Mouse (Mus musculus) skeletal muscle tissue, adult 2 months (tissue): Measurements from ENCODE around the gene Ptprg.
A peak's percentile ranks its signal among the peaks of the same experiment; 100 is the strongest.
"Not testable (repeated sequence)": the region's sequence is repeated elsewhere in the genome, so short reads cannot be mapped to it uniquely, and the experiment has no call there.

Source experiments
- DNase-seq: peaks from one replicate; pipeline ENCODE4 v3.0.0-alpha.2; 2012; ENCODE audit warnings: low read depth, low spot score

Ptprg gene

GRCm38 (mm10) chr14:12199956-12200950 is 646.9 kb downstream of the Ptprg start:
- DNase-seq = no peak

- DNase-seq = no peak
Observed at GRCm38 (mm10) chr14:12202214-12202613, 648.9 kb downstream of the Ptprg start.

DNA sequence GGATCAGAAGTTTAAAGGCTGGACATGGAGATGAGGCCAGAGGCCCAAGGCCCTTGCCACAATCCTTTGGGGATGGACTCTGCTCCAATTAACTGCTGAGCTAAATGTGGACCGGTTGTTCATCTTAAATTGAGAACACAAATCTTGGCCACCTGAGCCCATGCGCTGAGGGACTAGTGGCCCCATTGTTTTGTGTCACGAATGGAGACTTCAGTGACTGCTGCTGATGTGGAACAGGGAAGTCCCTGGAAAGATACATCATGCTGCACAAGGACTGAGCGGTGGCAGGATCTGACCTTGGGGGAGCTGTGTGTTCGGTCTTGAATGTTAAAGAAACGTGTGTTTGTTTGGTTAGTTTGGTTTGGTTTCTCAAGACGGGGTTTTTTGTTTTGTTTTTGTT is 649.7 kb downstream of the Ptprg start:
- no peak for DNase-seq

GRCm38 (mm10) chr14:12206138-12206537 is 652.8 kb downstream of the Ptprg start:
- no peak for DNase-seq

DNA sequence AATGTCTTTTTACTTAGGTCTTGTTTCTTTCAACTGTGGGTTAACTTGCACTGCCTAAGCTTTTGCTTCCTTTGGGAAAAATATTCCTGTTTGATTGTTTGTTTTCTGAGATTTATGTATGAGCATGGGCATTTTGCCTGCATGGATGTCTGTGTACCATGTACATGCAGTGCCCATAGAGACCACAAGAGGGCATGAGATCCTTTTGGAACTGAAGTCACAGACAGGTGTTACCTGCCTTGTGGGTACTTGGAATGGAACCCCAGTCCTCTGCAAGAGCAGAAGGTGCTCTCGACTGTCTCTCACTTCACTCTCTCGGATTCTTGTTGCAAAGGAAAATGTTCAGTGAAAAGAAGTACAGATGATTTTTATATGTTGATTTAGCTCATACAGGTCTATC is 655.2 kb downstream of the Ptprg start:
- no peak for DNase-seq

GRCm38 (mm10) chr14:12218544-12219150 is 665.3 kb downstream of the Ptprg start:
- no peak for DNase-seq

DNA sequence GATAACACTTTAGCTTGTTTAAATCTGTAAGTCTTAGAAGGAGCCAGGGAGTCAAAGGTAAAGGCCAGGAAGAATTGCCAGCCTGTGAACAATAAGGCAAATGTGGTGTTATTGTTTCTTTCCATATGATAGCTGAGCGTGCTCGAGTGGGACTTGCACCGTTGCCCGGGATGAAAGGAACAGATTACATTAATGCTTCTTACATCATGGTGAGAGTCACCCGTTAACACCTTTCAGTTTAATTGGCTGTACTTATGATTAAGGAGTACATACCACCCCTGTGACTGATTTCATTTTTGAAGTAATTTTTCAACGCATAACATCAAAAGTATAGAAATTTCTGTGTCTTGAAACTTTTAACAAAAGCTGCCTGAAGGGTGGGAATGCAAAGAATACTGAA is 666.5 kb downstream of the Ptprg start:
- DNase-seq = no peak

GRCm38 (mm10) chr14:12220540-12220939 is 667.2 kb downstream of the Ptprg start:
- no peak for DNase-seq

GRCm38 (mm10) chr14:12221571-12221970 is 668.2 kb downstream of the Ptprg start:
- no peak for DNase-seq

GRCm38 (mm10) chr14:12243726-12244125 is 690.4 kb downstream of the Ptprg start:
- no peak for DNase-seq

GRCm38 (mm10) chr14:12276031-12276430 is 722.7 kb downstream of the Ptprg start:
- no peak for DNase-seq

DNA sequence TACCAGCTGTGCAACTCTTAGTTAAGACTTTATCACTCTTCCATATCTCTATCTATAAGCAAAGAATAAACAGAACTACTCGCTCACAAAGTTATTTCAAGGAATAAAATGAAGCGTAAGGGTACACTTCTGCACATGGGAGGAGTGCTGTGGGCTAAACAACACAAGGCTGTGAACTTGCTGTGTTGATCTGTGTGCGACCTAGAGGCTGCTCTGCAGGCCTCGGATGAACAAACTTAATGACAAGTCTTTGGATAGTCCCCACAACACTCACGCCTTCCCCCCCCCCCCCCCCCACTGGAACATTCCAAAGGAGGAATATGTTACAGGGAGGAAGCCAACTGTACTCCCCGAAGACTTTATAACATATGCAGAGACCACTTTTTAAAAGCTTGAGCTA is 730.3 kb downstream of the Ptprg start, which contains the start of gene Gm49355:
Gm49355 (plus strand) TSS at position 336 of the 400 bp plus-strand sequence.
- no peak for DNase-seq

GRCm38 (mm10) chr14:12284141-12284912 is 731.0 kb downstream of the Ptprg start, which contains the start of gene 3830406C13Rik:
3830406C13Rik (plus strand) TSS chr14:12284173.
- peak; percentile 74 for DNase-seq

- DNase-seq = not testable (repeated sequence)
Observed at GRCm38 (mm10) chr14:12289747-12290146, 736.4 kb downstream of the Ptprg start.
